Mouse (Mus musculus): Measurements from ENCODE around the gene Flt4.

DNA sequence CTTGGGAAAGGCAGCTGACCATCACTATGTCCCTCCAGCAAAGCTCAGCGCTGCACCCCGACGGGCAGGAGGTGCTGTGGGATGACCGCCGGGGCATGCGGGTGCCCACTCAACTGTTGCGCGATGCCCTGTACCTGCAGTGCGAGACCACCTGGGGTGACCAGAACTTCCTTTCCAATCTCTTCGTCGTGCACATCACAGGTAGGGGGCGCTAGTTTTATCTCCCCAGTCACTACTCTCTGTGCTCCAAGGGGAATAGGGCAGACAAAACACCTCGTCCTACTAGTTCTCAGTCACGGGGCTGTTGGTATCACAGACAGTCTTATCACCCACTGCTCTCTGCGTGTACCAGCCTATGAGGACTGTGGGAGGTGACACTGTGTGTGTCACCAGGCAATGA, 16.8 kb downstream of the Flt4 start:
- no peak for TF ChIP-seq SIN3A (IDR thresholded peaks at IDR 0.05; ENCODE audit: low read length)
- no peak for TF ChIP-seq EP300 (IDR thresholded peaks at IDR 0.05; ENCODE audit: low read depth in 1 of 2, low read length in 2 of 2)
- no peak for TF ChIP-seq GATA1 (IDR thresholded peaks at IDR 0.05; ENCODE audit: low read depth, low read length)
- TF ChIP-seq CHD1 (IDR thresholded peaks at IDR 0.05; ENCODE audit: low read depth, low read length) = no peak
- TF ChIP-seq USF1 (IDR thresholded peaks at IDR 0.05; ENCODE audit: low read depth, low read length) = no peak
- TF ChIP-seq CHD2 (IDR thresholded peaks at IDR 0.05; ENCODE audit: low read length) = no peak
- TF ChIP-seq ZKSCAN1 (IDR thresholded peaks at IDR 0.05; ENCODE audit: low read depth, low read length) = no peak
- TF ChIP-seq POLR2A (IDR thresholded peaks at IDR 0.05; ENCODE audit: control insufficient read depth in 1 of 2, insufficient read depth in 1 of 2, low read depth in 1 of 2, low read length in 2 of 2, poor library complexity in 1 of 2) = no peak
- TF ChIP-seq MAX (IDR thresholded peaks at IDR 0.05; ENCODE audit: low read length) = no peak

Data from MEL (cell line).